Mouse (Mus musculus): Measurements from ENCODE around the gene Rtp4.

The Rtp4 gene

DNA sequence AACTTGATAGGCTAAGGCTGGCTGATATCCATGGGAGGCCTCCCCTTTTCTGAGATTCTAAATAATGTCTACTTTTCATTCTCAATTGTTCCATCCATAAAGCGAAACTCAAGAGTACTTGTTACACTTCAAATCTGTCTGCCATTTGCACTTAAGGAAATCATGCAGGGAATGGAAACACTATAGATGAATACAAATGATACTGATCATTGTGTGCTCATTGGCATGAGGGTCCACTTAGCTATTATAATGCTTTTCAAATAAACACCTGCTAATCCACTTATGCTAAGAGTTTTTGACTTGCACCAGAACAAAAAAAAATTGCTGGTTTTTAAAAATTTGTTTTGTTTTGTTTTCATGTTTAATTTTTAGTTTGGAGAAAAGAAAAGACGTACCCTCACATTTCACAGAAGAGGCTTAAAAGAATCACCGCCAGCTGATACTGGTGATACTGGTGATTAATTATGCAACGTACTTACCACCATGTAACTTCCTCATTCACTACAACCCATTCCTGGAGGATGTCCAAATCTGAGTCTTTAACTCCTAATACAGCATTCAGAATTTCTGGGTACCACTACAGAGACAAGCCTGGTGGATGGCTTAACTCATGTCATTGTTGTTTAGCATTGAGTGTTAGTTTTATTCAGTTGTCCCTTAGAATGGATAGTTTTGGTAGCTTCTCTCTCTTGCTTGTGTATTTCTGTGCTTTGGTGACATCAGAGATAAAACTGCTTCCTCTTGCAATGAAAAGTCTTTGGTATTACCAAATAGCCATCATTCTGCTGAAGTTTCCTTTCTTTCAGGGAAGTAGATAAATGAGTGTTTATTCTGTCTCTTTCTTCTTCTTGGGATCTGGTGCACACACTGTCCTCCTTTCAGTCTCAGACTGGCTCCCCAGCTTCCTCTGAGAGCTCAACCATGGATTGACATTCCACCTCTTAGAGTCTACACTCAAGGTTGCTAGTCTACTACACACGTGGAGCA, 71.3 kb downstream of the Rtp4 start:
- DNase-seq (ENCODE audit: low spot score) = no peak

DNA sequence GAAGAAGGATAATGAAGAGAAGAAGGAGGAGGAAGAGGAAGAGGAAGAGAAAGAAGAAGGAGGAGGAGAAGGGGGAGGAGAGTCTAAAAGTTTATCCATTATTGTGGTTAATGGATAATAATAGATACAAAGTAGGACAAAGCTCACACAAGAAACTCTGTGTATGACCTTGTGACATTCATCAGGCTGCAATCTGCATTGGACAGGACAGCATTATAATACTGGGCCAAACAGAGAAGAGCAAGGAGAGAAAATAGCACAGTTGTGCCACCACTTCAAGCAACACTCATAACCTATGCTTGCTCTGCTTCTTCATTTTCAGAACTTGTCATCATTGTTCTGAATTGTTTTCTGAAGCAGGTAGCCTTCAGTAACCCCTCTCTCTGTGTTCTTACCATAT, 72.4 kb downstream of the Rtp4 start:
- no peak for DNase-seq (ENCODE audit: low spot score)

DNA sequence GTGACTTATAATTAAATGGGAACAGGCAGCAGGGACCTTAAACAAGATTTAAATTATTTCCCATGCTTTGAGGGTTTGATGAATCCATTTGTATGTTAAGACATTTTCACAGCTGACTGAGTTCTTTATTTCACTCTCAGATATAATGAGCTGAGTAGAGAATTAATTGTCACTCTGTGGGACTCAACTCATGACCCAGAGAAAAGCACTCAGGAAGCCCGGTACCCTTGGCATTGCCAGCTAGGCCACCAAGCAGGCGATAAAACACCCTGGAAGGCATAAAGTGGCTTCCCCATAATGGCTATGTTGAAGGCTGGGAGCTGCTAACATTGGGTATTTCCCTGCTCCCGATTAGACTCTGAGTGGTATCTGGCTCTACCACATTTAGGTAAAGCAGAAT, 76.6 kb downstream of the Rtp4 start:
- no peak for DNase-seq (ENCODE audit: low spot score)

DNA sequence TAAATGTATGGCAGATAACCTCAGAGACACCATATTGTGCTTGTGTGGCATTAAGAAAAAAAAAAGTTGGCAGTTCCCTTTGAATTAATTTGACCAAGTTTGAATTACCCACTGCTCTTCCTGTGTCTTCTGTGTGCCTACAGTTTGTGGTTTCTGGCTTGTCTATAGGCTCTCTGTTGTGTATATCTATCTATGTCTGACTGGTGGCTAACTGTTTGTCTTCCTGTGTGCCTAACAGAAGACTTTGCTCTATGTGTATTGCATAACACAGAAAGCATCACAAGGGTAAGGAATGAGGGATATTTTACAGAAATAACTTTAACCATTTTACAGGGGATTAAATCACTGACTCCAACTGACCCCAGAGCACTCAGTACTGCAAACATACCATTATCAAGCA, 77.9 kb downstream of the Rtp4 start:
- DNase-seq (ENCODE audit: low spot score) = no peak

DNA sequence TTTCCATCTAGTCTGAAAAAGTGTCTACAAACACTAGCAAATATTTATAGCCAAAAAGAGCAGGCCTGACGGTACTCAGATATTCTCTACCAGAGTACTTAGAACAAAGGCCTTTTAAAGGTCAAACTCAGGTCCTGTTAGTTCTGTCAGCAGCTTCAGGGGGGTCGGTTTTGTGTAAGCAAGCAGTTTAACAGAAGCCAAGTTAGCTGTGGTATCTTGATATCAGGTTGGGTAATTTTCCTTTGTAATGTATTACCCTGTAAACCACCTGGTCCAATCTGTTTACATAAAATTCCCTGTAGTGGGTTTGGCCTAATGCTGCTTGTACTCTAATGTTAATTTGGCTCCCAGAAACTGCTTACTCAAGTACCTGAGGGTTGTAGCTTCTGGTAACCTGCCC, 86.1 kb downstream of the Rtp4 start:
- no peak for DNase-seq (ENCODE audit: low spot score)

DNA sequence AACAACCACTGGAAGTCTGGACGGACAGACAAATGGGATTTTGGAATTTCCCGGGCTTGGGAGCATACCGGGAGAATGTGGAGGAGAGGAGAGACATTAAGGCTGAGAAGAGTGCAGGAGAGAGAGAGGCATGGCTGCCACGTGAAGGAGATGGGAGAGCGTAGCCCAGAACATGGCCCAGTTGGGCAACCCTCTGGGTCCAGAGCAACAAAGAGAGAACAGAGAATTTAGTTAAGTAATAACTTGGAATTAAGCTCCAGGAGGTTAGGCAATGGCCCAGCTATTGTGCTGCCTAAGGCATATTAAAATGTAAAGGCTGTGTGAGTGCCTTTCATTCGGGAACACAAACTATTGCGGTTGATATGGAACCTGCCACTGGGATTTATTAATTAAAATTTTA, 86.6 kb downstream of the Rtp4 start:
- no peak for DNase-seq (ENCODE audit: low spot score)

DNA sequence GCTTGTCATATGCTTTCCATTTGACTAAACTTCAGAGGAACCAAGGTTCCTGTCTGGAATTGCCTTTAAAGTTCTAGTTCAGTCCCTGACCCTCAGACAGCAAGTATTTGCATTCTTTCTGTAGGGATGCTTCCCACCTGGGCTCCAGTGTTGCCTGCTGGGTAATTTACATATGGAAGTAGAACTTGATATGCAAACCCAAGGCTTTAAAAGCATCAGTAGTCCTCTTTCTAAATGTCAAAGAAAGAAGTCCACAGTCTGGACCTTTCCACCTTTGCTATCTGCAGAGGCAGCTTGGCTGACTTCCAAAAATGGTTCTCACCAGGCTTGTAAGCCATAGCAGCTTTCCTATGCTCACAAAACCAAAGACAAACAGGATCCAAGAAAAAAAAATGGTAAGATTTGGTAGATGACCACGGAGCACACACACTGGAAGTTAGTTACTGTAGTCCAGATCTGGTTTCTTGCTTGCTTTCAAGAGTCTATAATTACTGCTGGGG, 87.9 kb downstream of the Rtp4 start:
- no peak for DNase-seq (ENCODE audit: low spot score)

DNA sequence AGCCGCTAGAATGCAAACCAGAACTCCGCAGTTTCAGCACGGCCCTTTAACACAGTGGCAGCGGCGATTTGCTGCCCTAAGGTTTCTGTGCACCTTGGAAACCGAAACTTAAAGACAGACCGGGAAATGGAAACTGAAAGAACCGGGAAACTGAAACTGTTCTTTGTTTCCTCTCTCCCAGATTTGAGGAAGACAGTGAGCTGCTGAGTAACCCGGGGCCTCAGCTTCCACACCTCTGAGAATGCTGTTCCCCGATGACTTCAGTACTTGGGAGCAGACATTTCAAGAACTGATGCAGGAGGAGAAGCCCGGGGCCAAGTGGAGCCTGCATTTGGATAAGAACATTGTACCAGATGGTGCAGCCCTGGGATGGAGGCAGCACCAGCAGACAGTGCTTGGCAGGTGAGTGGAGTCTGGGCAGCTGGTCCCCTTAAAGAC, 89.7 kb downstream of the Rtp4 start:
- DNase-seq (ENCODE audit: low spot score) = no peak

DNA sequence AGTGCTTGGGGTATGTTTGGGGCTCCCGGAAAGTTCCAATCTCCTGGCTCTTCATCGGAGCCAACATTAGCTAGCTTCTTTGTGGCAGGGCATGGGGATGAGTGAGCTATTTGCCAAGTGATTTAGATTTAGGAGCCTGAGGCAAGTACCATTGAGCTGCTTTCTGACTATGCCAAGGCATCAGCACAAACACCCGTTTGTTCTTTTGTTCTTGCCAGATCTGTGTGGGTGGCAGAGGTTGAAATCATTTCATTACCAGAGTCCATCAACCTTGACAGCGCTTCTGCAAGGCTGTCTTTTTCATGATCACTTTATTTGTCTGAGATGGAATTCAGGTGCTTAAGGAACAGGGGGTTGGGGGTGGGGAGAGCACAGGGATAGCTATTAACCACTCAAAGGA, 104.1 kb downstream of the Rtp4 start:
- no peak for DNase-seq (ENCODE audit: low spot score)

DNA sequence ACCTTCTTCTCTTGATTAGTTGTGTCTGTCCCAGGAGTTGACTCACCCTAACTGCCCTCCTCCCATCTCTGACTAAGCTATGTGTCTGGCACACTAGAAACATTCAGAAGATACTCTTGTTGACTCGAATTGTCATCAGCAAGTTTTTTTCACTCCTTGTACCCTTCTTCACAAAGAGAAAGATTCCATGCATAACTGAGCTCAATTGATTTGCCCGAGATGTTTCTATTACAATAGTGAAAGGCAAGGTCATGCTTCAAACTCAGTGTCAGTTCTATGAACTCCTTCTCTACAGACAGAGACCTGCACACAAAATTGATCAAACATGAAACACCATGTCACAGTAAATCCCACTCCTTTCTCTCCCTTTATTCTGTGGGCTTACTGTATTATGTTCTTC, 111.4 kb downstream of the Rtp4 start:
- no peak for DNase-seq (ENCODE audit: low spot score)

DNA sequence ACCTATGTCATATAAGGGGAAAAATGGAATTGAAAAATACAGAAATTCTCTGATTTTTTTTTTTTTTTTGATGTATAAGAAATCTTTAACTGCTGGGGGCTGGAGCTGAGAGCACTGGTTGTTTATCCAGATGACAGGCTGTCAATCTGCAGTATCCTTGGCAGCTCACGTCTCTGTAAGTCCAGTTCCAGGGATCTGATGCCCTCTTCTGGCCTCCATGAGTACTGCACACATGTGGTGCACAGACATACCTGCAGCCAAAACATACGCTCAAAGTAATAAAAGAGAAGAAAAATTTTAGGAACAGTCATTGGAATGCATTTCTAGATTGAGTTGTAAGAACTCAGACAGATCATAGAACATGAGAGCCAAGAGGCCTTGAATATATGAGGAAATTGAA, 112.6 kb downstream of the Rtp4 start:
- no peak for DNase-seq (ENCODE audit: low spot score)

DNA sequence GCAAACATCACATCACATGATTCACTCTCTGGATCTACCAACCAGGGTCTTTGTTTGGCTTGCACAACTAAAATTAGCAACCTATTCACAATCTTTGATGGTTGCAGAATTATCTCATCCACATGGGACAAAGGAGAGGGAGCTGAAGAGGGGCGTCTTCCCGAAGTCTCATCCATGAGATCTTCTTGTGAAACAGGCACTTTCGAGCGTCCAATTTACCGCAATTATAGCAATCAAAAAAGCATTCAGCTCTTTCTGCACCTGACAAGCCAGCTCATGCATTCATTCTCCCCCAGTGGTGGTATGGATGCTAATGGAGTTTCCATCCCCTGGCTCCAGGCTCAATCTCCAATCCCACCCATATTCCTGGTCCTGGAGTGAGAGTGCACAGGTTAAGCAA, 132.9 kb downstream of the Rtp4 start:
- no peak for DNase-seq (ENCODE audit: low spot score)

DNA sequence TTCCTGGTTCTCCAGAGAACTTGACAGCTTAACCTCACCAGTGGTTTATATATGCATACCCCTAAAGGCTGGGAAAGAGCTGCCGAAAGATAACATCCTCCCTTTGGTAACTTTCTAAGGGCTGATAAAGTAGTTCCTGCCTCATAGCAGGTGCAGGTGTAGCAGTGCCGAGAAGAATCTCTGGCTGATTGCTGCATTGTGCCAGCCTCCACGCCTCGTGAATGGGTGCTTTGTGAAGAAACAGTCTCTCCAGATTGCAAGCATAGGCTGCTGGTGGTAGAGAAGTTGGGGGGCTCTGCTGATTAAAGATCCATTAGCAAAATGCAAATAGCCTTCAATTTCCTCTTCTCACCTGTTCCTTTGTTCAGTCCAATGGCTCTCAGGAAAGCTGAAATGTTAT, 133.4 kb downstream of the Rtp4 start:
- DNase-seq (ENCODE audit: low spot score) = no peak

DNA sequence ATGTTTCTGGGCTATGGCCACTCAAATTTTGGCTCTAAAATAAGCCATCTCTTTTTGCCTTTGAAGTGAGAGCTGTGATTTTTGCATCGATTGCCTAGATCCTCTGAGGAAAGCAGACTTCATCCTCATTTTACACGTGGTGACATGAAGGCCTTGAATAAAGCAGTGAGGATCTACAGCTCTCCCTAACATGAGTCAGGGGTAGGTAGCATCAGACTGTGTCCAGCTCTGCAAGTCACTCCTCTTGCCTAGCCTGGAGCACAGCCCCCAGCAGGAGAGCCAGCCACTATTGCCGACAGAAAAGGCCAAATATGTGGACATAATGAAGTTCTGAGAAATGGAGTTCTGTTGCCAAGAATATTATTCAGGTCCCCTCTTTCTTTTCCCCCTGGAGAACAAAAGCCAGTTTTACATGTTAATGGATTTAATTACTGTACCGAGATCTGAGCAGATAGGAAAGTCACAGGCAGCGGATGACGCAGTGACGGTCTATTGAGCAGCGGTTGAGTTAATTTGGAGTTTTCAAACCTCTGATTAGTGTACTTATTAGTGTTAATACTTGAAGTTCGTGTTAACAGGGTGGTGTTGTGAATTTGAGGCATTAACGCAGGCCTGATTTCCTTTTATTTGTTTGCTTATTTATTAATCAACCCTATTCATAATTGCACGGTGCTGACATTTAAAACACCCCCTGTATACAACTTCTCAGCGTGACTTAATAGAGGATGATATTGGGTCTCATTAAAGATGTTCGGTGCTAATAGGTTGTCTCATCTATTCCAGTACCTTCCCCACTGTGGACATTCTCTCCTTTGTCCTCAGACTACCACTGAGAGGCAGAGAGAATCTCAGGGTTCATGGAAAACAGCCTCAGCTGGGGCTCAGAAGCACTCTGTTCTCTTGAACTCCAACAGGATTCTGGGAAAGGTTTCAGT, 139.8 kb downstream of the Rtp4 start:
- DNase-seq (ENCODE audit: low spot score) = no peak

Measured in urinary bladder, postnatal 10 days (tissue).